Mouse (Mus musculus) kidney, postnatal 0 days (tissue): ENCODE results near the gene Gprc5d. TPM values are rescaled to one million over a fixed set of nuclear protein-coding genes. Genes with fewer than 3 reads are reported as not detected.
A peak's percentile ranks its signal among the peaks of the same experiment; 100 is the strongest.

ENCODE experiments used
- ATAC-seq: fragments of 200-750 bp; cut with Nextera tagmentation; replicated peaks from 2 replicates; pipeline ENCODE4 v1.8.0; 2017; ENCODE audit warnings: low read depth, moderate number of reproducible peaks, moderate TSS enrichment, moderate library complexity; ENCODE audit not compliant: low FRiP score
- DNase-seq: peaks from one replicate; pipeline ENCODE4 v3.0.0-alpha.2; 2016; ENCODE audit warnings: low spot score
- H3K27ac ChIP-seq: fragments of 300-500 bp; sonication (generic); 2 replicates; pipeline ENCODE4 v1.5.1; 2014; ENCODE audit warnings: mild to moderate bottlenecking
- H3K27me3 ChIP-seq: fragments of 300-500 bp; sonication (generic); 2 replicates; pipeline ENCODE4 v1.6.1; 2014; ENCODE audit warnings: low read length, mixed read lengths; ENCODE audit not compliant: insufficient read depth
- H3K36me3 ChIP-seq: fragments of 300-500 bp; sonication (generic); 2 replicates; pipeline ENCODE4 v1.6.1; 2014; ENCODE audit warnings: low read length, mixed read lengths; ENCODE audit not compliant: insufficient read depth
- H3K4me1 ChIP-seq: fragments of 300-500 bp; sonication (generic); replicated peaks from 2 replicates; pipeline ENCODE4 v1.6.1; 2014; ENCODE audit warnings: antibody characterized with exemption, low read length, mixed read lengths; ENCODE audit not compliant: insufficient read depth
- H3K4me2 ChIP-seq: fragments of 300-500 bp; sonication (generic); 2 replicates; pipeline ENCODE4 v1.6.1; 2014; ENCODE audit warnings: mild to moderate bottlenecking, low read length, moderate library complexity, mixed read lengths
- H3K4me3 ChIP-seq: fragments of 300-500 bp; sonication (generic); replicated peaks from 2 replicates; pipeline ENCODE4 v1.5.1; 2014; ENCODE audit warnings: low read depth, low read length
- H3K9ac ChIP-seq: fragments of 300-500 bp; sonication (generic); 2 replicates; pipeline ENCODE4 v1.6.1; 2014; ENCODE audit warnings: low read depth, low read length
- H3K9me3 ChIP-seq: fragments of 300-500 bp; sonication (generic); replicated peaks from 2 replicates; pipeline ENCODE4 v1.6.1; 2016; ENCODE audit warnings: low read length, inconsistent platforms, mixed read lengths
- CTCF ChIP-seq: IDR thresholded peaks from 2 replicates; pipeline ENCODE4 v1.5.1; 2016; ENCODE audit warnings: antibody characterized with exemption, low read depth, mild to moderate bottlenecking, moderate library complexity
- WGBS: fragments of 180-500 bp; shearing (Covaris S2); extraction: QIAGEN DNeasy Blood & Tissue Kit; methylation state at CpG from one replicate; pipeline ENCODE4 v1.1.7; 2014; 5-methylcytosine and 5-hydroxymethylcytosine counted together
- polyA plus RNA-seq: library from polyadenylated mRNA; unstranded; fragments of >200 nt; fragmentation: Nextera tagmentation; extraction: Ambion mirVana; gene quantifications from 2 replicates; pipeline ENCODE4 v1.2.1, GENCODE M21; 2015

The Gprc5d gene
- polyA plus RNA-seq, 1 experiment from 2014 or later, result 0.08 TPM

DNA sequence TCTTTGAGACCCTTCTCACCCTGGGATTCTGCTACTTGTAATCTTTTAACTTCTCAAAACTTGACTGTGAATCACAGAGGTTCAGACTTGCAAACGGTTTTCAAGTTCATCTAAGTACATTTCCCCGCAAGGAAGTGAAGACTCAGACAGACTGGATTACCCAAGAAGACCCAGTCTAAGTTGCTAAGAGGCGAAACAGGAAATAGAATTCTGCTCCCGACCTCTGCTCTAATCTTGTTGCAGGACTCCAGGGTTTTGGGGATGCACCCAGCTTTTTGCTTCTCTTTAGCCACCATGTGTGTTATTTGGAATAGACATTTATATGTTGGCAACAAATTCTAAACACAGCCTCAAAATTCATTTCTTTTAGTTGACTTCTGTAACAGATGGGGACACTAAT, 43.3 kb upstream of the Gprc5d start:
- H3K9ac ChIP-seq, result no peak overlapping the region
- 76% methylated on average over 4 of the region's 4 CpGs for WGBS
- DNase-seq (no peak), ATAC-seq (no peak)
- no peak overlapping the region for H3K4me3 ChIP-seq
- no peaks in the 10 kb centered on the region for H3K9me3 ChIP-seq
- no peak for TF ChIP-seq CTCF
- no peaks in the 10 kb centered on the region for H3K36me3 ChIP-seq
- no peaks in the 10 kb centered on the region; the same call in 1 of the 2 replicates for H3K4me1 ChIP-seq
- no peak overlapping the region for H3K4me2 ChIP-seq
- H3K27ac ChIP-seq, result no peak overlapping the region
- no peaks in the 10 kb centered on the region for H3K27me3 ChIP-seq

DNA sequence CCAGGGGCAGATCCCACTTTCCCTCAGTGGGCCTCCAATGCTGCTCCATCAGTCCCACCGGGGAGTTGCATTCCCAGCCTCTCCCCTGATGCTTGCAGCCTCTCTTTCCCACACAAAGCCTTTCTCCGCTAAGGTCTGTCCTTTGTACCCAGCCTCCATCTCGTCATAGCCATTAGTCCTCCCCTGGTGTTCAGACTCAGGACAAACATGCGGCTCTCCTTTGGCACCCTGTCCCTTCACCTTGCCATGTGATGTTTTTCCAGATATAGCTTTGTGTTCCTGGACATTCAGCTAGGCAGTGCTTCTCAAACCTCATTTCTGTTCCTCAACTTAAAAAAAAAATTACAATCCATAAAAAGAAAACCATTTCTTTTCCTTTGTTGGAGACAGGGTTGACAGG, 40.4 kb upstream of the Gprc5d start:
- no peaks in the 10 kb centered on the region for H3K9me3 ChIP-seq
- 61% methylated on average over 4 of the region's 4 CpGs for WGBS
- no peaks in the 10 kb centered on the region for H3K36me3 ChIP-seq
- no peaks in the 10 kb centered on the region for H3K27me3 ChIP-seq
- H3K27ac ChIP-seq, result no peak overlapping the region
- H3K4me1 ChIP-seq, result no peaks in the 10 kb centered on the region
- no peak overlapping the region for H3K9ac ChIP-seq
- TF ChIP-seq CTCF, result no peak
- no peak overlapping the region for H3K4me3 ChIP-seq
- no peak overlapping the region for H3K4me2 ChIP-seq
- ATAC-seq (no peak; the same call in 1 of the 2 replicates), DNase-seq (no peak)

DNA sequence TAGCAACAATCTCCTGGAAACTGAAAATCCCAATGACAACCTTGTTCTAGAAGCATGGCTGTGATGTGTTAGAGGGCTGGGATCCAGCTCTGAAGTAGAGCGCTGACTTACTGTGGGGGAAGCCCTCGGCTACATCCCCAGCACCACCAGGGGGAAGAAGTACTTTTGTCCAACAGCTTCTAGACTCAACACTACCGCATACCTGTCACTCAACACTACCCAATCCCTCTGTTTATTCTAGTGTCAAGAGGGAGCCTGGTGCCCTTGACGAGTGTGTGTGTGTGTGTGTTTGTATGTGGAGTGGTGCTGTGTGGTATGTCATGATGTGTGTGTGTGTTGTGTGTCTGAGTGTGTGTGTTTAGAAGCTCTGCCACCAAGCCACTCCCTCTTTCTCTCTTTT, 39.4 kb upstream of the Gprc5d start:
- Histone ChIP-seq H3K4me1 (no peaks in the 10 kb centered on the region), H3K9ac (no peak overlapping the region), H3K9me3 (no peaks in the 10 kb centered on the region), H3K4me3 (no peak overlapping the region), H3K36me3 (no peaks in the 10 kb centered on the region), H3K27ac (no peak overlapping the region), H3K27me3 (no peaks in the 10 kb centered on the region), H3K4me2 (no peak overlapping the region)
- 78% methylated on average over 4 of the region's 4 CpGs for WGBS
- DNase-seq (no peak), ATAC-seq (no peak)
- no peak for TF ChIP-seq CTCF

DNA sequence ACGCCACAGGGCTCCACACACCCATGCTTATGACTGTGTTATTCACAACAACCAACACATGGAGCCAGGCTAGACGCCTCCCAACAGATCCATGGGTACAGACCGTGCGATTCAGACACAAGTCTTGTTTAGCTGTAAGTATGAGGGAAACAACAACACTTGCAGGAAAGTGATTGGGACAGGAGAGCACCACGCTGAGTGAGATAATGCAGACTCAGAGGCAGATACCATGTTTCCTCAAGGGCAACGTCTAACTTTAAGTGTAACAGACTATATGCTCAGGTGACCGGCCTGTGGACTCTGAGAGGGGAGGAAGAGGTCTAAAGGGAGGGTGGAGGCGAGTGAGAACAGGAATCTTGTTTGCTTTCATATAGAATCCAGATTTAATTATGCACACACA, 38.5 kb upstream of the Gprc5d start:
- Histone ChIP-seq H3K27ac (no peak overlapping the region), H3K9me3 (no peaks in the 10 kb centered on the region), H3K4me2 (no peak overlapping the region), H3K4me3 (no peak overlapping the region), H3K27me3 (no peaks in the 10 kb centered on the region), H3K9ac (no peak overlapping the region), H3K36me3 (no peaks in the 10 kb centered on the region), H3K4me1 (no peaks in the 10 kb centered on the region)
- DNase-seq (no peak), ATAC-seq (no peak)
- TF ChIP-seq CTCF, result no peak
- WGBS, result 77% methylated on average over 8 of the region's 8 CpGs

DNA sequence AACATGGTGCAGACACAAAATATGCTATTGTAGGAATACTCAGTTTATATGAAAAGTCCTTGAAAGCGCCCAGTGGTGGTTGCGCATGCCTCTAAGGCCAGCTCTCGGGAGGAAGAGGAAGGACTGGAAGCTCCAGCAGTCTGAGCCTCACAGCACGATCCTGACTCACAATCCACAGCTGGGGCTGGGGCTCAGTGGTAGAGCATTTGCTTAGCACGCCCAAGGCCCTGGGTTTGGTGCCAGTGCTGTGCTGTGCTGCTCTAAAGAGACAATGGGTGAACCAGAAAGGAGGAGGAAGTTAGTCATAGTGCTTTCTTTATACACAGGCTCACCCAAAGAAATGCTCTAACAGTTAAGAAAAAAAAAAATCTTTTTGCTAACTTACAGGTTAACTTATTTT, 35.6 kb upstream of the Gprc5d start:
- DNase-seq, result no peak
- Histone ChIP-seq H3K4me2 (no peak overlapping the region), H3K9me3 (no peaks in the 10 kb centered on the region), H3K36me3 (no peaks in the 10 kb centered on the region), H3K27ac (no peak overlapping the region), H3K4me1 (no peaks in the 10 kb centered on the region), H3K9ac (no peak overlapping the region), H3K4me3 (no peak overlapping the region), H3K27me3 (no peaks in the 10 kb centered on the region)
- WGBS, result 87% methylated on average over 5 of the region's 5 CpGs
- no peak for TF ChIP-seq CTCF
- no peak for ATAC-seq

DNA sequence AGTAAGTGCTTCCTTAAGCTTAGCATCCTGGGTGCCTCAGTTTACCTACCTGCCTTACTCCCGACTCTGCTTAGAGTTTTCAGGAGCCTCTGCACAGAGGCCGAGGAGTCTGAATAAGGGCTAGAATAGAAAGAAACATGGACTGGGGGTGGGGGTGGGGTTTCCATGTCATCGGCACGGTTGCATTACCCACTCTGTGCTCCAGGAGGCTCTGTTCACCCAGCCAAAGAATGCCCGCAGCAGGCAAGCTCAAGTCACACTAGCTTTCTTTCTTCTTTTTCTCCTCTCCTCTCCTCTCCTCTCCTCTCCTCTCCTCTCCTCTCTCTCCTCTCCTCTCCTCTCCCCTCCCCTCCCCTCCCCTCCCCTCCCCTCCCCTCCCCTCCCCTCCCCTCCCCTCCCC, 32.2 kb upstream of the Gprc5d start:
- 27% methylated on average over 5 of the region's 5 CpGs for WGBS
- H3K27me3 ChIP-seq, result no peaks in the 10 kb centered on the region
- no peaks in the 10 kb centered on the region for H3K36me3 ChIP-seq
- no peak overlapping the region for H3K9ac ChIP-seq
- H3K4me2 ChIP-seq, result no peak overlapping the region
- H3K4me1 ChIP-seq, result no peaks in the 10 kb centered on the region
- no peak overlapping the region for H3K4me3 ChIP-seq
- peak; percentile 73 for TF ChIP-seq CTCF
- DNase-seq (peak; percentile 74), ATAC-seq (no peak; the same call in 1 of the 2 replicates)
- no peak overlapping the region for H3K27ac ChIP-seq
- H3K9me3 ChIP-seq, result no peaks in the 10 kb centered on the region

DNA sequence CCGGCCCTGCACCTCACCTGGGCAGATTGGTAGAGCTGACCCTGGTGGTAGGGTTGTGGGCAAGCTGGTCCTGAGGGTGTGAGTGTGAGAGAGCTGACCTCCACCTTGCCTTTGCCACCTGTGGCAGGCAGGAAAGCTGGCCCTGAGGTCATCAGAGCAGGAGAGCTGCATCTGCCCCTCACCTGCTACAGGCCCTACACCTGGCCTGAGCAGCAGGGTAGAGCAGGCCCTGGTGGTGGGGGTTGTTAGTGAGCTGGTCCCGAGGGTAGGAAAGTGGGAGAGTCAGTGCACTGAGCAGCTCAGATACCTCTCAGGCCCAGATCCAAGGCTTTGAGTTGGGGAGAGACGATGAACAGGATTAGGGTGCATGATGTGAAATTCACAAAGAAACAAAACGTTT, 31.6 kb upstream of the Gprc5d start:
- no peaks in the 10 kb centered on the region for H3K27me3 ChIP-seq
- H3K4me1 ChIP-seq, result no peaks in the 10 kb centered on the region
- no peaks in the 10 kb centered on the region for H3K9me3 ChIP-seq
- DNase-seq (no peak), ATAC-seq (no peak)
- TF ChIP-seq CTCF, result no peak
- no peaks in the 10 kb centered on the region for H3K36me3 ChIP-seq
- no peak overlapping the region for H3K4me2 ChIP-seq
- no peak overlapping the region for H3K9ac ChIP-seq
- no peak overlapping the region for H3K4me3 ChIP-seq
- WGBS, result 77% methylated on average over 4 of the region's 4 CpGs
- H3K27ac ChIP-seq, result no peak overlapping the region
